Mouse (Mus musculus) stomach, postnatal 0 days (tissue): Measurements from ENCODE around the gene Dok3.

Experiments
- CTCF ChIP-seq: IDR thresholded peaks from 2 replicates; pipeline ENCODE4 v1.5.1; 2016; ENCODE audit warnings: antibody characterized with exemption, low read depth, mild to moderate bottlenecking, moderate library complexity
- EP300 ChIP-seq: optimal IDR thresholded peaks from 2 replicates; pipeline ENCODE3; 2016; ENCODE audit warnings: antibody characterized with exemption

- TF ChIP-seq CTCF: no peak
- TF ChIP-seq EP300: no peak
Observed at GRCm38 (mm10) chr13:55529198-55529915, at the start of gene Dok3.
